Mouse (Mus musculus) layer of hippocampus, postnatal 10 days (tissue): ENCODE results near the gene Gys1. TPM values are rescaled to one million over a fixed set of nuclear protein-coding genes. Genes with fewer than 3 reads are reported as not detected.
A peak's percentile ranks its signal among the peaks of the same experiment; 100 is the strongest.

Experiments used
- DNase-seq, 2 experiments: peaks; one replicate each; pipeline ENCODE4 v3.0.0; 2021; ENCODE audit warnings: low spot score in 2 of 2
- total RNA-seq, 2 experiments: library from RNA; stranded (reverse); gene quantifications; 2 replicates each; pipeline ENCODE4 v1.2.3; 2021

Gene Gys1
- total RNA-seq, 2 experiments from 2014 or later, result 18.9 to 20.9 TPM

- DNase-seq, result no peak
These were observed 20.5 kb upstream of the Gys1 start for GRCm38 (mm10) chr7:45413864-45414739.

DNA sequence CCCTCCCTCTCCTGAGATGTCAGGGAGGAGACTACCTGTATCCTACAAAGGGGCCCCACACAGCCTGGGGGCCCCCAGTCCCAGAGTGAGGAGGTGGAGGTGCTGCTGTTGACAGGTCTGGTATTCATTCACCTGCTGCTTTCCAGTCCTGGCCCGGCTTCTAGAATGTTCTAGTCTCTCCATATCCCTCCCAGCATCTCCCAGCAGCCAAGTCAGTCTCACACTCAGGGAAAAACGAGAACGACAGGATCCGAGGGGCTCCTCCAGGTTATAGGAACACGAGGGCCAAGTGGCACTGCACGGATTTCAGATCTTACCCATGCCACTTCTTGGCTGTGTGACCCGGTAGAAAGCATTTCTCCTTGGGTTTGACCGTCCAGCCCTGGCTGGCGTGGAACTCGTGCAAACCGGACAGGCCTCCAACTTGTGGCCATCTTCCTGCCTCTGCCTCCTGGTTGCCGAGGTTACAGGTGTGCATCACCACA lies 19.9 kb upstream of the Gys1 start:
- no peak for DNase-seq

GRCm38 (mm10) chr7:45415636-45416035 lies 19.0 kb upstream of the Gys1 start:
- DNase-seq, result no peak

DNA sequence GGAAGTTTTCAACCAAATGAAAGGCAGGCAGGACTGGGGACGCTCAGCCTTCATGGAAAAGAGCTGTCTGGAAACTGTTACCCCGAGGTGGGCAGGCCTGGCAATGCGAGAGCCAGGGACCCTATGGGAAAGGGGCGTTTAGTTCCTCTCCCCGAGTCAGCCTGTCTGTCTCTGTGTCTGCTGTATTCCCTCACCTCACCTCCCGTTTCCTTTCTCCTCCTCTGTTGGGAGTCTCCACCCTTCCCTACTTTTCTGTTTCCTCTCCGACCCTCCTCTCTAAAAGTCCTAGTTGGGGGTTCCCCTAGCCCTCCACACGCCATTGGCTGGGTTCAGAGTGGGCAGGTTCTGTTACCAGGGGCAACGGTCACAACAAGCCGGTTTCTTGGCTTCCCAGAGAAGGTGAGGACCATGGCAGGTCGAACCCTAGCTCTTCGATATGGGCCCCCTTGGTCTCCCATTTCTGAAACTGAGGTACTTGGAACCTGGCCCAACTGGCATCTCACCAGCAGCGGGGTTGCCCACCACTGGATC lies 16.6 kb upstream of the Gys1 start:
- no peak for DNase-seq

DNA sequence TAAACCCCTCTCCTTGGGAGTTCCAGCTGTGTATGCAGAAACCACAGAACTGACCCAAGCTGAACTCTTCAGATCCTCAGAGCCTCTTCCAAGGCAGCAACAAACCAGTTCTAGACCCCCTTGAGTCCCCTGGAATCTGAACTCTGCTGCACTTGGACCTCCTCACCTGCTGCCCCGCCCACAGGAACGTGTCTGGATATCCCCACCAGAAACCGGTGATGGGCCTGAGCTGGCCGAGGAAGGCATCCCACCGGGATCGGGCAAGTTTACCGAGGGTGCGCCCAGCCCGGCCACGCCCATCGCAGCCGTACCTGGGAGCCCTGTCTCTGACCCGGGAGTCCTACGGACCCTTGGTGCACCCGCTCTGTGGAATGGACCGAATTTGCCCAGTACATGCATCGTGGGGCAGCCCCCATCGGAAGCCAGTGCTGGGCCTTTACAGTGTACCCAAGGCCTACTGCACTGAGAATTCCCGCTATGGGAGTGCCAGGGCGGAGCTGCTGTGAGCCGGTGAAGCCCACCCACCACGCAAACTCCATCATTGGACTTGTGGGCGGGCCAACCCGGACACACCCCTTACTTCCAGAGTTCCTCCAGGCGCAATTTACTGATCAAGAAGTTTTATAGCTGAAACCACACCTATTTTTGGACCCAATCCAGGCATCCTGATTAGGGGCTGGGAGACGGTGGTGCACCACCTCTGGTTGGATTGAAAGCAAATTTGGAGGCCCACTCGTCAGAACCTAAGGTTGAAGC lies 14.6 kb upstream of the Gys1 start:
- DNase-seq, result no peak

DNA sequence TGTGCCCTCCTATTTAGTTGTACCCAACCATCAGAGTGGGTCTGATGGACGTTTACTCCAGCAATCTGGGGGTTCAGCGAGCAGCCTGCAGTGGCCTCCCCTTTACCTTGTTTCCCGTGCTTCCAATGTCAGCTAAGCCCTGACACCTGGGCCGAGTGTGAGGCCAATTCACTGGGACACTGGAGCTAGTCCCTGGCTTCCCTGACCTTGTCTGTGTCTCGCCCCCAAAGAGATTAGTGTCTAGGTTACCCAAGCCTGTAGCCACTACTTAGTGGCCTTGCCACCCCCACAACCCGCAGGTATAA lies 14.1 kb upstream of the Gys1 start, which contains the start of gene Lhb:
Gene Lhb, plus strand, starts transcription at position 206 of the 305 bp plus-strand sequence.
- DNase-seq, result no peak

- no peak for DNase-seq
These were observed 13.4 kb upstream of the Gys1 start for GRCm38 (mm10) chr7:45421194-45421593.

DNA sequence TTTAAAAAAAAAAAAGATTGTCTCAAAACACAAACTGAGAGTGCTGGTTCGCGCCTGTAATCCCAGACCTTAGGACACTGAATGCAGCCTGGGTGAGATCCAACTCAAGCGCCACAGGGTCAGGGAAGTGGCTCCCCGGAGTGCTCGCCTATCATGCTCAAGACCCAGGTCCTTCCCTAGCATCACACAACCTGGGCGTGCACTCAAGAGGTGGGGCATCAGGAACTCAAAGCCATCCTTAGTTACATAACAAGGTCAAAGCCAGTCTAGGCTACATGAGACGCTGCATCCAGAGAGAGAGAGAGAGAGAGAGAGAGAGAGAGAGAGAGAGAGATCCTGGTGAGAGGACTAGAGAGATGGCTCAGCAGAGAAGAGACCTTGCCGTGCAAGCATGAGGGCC lies 8.1 kb upstream of the Gys1 start:
- DNase-seq, result no peak

DNA sequence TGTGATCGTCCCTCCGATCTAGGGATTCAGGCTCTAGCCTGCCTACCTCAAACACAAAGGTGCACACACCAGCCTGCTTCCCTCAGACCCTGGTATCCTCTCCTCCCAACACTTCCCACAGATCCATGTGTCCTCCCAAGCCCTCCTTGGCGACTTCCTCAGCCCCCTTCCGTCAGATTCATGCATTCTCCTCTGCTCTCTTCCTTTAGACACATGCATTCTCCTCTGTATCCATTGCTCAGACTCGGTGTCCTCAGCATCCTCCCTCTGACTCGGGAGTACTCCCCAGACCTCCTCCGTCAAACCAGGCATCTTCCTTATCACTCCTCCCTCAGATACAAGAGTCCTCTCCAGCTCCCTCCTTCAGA lies 825 bp upstream of the Gys1 start:
- DNase-seq, result no peak

- no peak for DNase-seq
These were observed 394 bp downstream of the Gys1 start for GRCm38 (mm10) chr7:45435038-45435437.

DNA sequence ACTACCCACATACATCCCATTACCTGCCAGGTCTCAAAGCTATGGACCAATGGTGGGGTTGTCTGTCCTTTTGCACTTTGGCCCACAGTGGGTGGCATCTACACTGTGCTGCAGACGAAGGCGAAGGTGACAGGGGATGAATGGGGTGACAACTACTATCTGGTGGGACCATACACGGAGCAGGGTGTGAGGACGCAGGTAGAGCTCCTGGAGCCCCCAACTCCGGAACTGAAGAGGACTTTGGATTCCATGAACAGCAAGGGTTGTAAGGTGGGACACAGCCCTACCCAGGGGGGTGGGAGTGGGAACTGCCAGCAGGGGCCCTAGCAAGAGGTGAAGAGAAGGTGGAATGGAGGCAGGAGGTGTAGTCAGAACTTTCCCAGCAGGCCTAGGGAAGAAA lies 1.8 kb downstream of the Gys1 start:
- DNase-seq, result no peak

GRCm38 (mm10) chr7:45437046-45437445 lies 2.4 kb downstream of the Gys1 start:
- DNase-seq, result no peak

DNA sequence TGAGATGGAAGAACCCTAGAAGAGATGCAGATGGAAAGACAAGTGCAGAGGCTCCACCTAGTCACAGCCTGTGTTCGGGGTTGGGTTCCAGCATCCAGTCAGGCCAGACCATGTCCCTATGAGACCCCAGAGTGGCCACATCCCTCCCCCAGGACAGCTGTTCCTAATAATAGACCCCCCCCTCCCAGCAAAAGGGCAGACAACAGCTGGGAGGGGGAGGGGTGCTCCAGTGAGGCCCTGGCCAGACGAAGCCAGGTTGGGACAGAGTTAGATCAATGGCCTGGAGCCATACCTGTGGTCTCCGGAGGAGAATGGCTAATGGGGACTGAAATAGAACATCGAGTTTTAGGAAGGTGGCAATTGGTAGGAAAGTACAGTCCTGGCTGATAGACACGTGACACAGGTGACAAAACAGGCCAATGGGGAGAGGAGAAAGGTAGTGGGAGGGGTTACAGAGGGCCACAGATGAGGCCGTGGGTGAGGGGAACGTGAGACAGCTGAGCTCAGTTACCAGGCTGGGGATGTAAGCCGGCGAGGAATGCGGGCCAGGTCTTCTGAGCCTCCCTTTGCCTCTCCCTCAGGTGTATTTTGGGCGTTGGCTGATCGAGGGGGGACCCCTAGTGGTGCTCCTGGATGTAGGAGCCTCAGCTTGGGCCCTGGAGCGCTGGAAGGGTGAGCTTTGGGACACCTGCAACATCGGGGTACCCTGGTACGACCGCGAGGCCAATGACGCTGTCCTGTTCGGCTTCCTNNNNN lies 3.1 kb downstream of the Gys1 start, which contains the start of gene Ruvbl2:
Gene Ruvbl2, minus strand, starts transcription at position 576 of the 756 bp plus-strand sequence.
- no peak for DNase-seq

DNA sequence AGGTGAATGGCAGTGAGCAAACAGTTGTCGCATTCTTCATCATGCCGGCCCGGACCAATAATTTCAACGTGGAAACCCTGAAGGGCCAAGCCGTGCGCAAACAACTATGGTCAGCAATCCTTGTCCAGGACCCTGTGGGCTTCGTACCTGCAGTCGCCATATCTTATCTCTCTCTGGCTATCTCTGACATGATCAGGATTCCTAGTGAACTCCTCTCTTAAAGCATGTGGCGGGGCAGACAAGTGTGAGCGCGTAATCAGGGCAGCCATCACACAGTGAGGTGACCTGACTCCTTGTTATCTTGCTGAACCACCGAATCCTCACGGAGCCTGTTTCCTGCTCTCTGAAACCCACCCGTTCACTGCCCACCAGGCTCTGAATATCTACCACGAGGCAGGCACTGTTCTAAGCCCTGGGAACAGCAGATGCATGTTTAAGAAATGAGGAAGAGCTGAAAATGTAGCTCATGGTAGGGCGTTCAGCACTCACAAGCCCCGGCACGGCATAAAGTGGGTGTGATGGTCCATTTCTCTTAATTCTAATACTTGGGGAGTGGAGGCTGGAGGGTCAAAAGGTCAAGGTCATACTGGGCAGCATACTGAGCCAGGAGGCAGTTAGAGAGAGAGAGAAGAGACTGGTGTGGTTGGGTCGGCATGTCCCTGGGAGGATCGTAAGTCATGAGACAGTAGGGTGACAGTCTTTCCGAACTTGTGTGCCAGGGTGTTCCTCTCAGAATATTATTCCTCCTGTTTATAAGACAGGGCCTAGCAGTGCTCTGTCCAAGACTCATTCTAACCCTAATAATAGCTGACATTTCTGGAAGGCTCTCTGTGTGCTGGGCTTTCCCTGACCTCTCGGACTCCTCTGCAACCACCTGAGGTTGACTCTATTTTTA lies 9.1 kb downstream of the Gys1 start:
- DNase-seq, result no peak

- DNase-seq, result no peak
These were observed 11.9 kb downstream of the Gys1 start for GRCm38 (mm10) chr7:45446589-45446988.

DNA sequence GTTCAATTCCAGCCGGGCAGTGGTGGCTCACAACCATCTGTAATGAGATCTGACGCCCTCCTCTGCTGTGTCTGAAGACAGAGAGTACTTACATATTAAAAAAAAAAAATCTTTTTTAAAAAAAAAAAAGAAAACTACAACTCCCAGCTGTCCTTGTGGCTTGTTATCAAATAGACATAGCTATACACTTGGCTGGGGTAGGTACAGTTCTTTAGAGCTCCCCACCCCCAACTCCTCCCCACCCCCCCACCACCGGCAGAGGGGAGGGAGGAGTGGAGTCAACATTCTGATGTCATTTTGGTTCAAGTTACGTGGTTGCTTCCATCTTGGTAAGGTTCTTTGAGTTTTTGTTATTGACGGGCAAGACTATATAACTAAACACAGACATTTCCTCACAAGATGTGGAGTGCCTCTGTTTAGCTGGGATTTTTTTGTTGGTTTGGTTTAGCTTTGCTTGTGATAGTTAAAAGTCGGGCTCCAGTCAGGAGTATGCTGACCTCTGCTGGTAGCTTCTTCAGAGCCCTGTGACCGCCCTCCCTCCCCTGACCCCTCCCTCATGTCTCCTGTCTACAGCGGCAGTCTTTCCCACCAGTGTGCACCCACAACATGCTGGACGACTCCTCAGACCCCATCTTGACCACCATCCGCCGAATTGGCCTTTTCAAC lies 12.8 kb downstream of the Gys1 start:
- DNase-seq, result no peak

GRCm38 (mm10) chr7:45449974-45450373 lies 15.3 kb downstream of the Gys1 start:
- DNase-seq, result no peak

DNA sequence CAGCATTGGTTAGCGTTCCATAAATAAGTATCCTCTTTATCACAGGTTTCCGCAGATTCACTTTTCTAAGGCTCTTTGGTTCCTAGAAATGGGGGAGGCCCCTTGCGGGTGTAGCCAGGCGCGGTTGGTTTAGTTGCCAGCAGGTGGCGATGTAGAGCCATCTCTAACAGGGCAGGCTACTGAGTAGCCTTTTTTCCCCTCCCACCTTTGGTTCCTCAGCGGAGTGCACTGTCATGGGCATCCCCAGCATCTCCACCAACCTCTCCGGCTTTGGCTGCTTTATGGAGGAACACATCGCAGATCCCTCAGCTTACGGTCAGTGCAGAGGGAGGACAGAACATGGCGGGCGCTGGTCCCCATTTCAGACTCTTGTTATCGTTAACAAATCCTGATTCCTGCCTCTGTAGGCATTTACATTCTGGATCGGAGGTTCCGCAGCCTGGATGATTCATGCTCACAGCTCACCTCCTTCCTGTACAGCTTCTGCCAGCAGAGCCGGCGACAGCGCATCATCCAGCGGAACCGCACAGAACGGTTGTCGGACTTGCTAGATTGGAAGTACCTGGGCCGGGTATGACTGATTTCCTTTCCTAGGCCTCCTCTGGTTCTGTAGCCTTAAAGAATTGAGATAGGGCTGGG lies 16.8 kb downstream of the Gys1 start:
- peak; percentile 91 for DNase-seq

GRCm38 (mm10) chr7:45454971-45455370 lies 20.3 kb downstream of the Gys1 start:
- no peak for DNase-seq
